Mouse (Mus musculus) heart, postnatal 10 days (tissue): ENCODE measurements around the gene Fxr1. TPM values are rescaled to one million over a fixed set of nuclear protein-coding genes. Genes with fewer than 3 reads are reported as not detected.
"Not testable (repeated sequence)": the region's sequence is repeated elsewhere in the genome, so short reads cannot be mapped to it uniquely, and the experiment has no call there.

Source experiments
- DNase-seq, 2 experiments: peaks; one replicate each; pipeline ENCODE4 v3.0.0; 2021
- intact Hi-C: fragments of 180-260 bp; cut with DNase I; formaldehyde crosslinking; loops from one replicate; pipeline ENCODE4 v1.15.1; 2025
- total RNA-seq, 2 experiments: library from RNA; stranded (reverse); gene quantifications; 2 replicates each; pipeline ENCODE4 v1.2.3; 2021

The Fxr1 gene
- total RNA-seq, result 100 to 1,000 TPM; 156 to 159 TPM

DNA sequence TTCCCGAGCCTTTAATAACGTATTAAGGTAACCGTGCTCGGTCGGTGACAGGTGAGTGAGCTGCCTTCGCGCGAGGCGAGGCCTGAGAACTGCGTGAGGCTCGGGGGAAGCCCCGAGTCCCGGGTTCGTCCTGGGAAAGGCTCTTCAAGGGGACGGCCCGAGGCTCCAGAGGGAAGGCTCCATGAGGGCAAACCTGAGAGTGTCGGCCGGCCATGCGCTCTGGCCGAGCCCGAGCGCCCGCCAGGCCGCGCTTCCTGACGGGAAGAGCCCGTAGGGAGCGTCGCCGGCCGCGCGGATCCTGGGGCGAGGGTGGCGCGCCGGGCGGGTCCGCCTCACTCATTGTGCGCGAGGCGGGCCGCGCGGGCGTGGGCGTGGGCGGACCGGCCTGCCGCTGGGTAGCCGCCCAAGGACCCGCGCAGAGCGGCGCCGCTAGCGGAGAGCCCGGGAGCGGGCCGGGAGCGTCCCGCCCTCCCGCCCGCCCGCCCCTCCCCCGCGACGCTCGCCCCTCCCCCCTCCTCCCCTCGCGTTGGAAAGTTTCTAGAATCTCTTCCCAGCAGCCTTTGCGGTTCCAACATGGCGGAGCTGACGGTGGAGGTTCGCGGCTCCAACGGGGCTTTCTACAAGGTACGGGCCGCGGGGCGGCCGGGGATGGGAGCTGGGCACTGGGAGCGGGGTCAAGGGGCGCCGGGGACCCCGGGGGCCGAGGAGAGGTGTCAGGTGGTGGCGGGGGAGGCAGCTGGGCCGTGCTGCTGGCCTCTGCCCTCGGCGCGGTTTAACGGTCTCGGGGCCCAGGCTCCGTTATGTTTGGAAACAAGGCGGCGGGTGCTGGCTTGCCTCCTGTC lies at the start of gene Fxr1:
Gene Fxr1, plus strand, starts transcription at position 404 of the 842 bp plus-strand sequence.
- DNase-seq, result peak; percentile 90 to 92
- intact Hi-C loops, result loop anchor here (5.0 kb wide), 1 partner anchor 222 kb away; the partner anchor contains the start of gene Ttc14

DNA sequence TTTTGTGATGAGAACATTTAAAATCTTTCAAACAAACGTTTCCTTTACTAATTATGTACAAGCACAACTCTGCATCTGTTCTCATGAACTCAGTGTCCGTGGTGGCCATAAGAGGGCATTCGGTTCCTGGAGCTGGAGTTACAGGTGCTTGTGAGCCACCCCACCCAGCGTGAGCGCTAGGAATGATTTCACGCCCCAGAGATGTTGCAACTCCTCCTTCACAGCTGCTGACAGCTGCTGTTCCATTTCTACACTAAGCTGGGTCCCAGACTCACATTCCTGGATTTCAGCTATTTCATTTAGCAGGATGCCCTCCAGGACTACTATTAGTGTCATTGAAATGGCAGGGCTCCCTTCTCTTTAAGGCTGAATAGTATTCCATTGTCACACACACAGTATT lies 40.3 kb upstream of the Fxr1 start:
- intact Hi-C loops, result no loop called here
- peak; percentile 16 to 25 for DNase-seq

DNA sequence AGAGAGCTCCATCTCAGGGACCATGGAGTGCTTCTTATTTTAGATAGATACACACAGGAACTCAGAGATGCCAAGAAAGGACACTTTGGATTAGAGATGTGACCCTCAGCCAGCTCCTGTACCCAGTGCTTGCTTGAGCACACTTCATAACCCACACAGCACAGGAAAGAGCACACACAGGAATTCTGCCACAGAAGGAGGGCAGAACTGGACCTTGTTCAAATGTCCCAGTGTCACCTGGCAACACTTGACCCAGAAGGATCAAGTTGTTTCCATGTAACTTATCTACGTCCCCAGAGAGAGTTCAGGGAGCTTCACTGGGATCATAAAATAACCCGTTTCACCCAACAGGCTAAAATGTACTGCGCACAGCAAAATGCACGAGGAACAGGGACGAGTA lies 37.0 kb upstream of the Fxr1 start:
- DNase-seq, result peak in 1 of 2 experiments; percentile 18
- intact Hi-C loops, result loop anchor here (5.0 kb wide), 1 partner anchor 55 kb away; no protein-coding TSS in a partner anchor

- intact Hi-C loops, result no loop called here
- DNase-seq, result peak; percentile 75 to 83
These were observed 30.4 kb upstream of the Fxr1 start for GRCm38 (mm10) chr3:33989302-33989701.

GRCm38 (mm10) chr3:33990451-33990850 lies 29.3 kb upstream of the Fxr1 start:
- no peak for DNase-seq
- intact Hi-C loops, result no loop called here

- peak in 1 of 2 experiments; percentile 8 for DNase-seq
- intact Hi-C loops, result no loop called here
These were observed 28.8 kb upstream of the Fxr1 start for GRCm38 (mm10) chr3:33990921-33991320.

DNA sequence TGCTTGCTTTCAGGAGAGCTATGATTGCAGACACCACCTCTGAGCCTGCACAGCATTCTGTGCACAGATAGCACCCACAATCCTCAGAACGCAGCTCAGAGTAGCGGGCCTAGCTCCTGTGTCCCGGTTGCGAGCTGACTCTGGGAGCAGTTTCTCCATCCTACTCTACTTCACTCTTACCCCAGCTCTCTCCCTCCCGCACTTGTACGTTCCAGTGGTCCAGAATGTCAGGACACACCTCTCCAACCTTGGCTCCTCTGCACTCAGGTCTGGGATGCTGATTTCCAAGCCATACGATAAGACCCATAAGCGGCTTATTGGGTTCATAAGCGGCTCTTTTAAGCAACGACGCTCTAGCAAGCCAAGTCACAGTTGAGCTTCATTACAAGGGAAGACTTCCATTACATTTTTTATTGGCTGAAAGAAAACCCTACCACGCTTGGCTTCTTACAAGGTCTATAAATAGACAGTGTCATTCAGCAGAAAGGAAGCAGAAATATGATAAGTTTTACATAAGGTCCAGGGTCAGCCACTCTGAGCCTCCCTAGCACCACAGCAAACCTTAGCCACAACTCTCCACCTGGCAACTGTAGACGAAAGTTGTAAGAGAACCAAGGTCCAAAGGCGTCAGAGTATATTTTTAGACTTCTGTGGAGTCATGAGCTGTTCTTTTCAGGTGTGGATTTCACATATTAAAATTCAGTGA lies 26.2 kb upstream of the Fxr1 start:
- intact Hi-C loops, result no loop called here
- peak; percentile 35 to 42 for DNase-seq

DNA sequence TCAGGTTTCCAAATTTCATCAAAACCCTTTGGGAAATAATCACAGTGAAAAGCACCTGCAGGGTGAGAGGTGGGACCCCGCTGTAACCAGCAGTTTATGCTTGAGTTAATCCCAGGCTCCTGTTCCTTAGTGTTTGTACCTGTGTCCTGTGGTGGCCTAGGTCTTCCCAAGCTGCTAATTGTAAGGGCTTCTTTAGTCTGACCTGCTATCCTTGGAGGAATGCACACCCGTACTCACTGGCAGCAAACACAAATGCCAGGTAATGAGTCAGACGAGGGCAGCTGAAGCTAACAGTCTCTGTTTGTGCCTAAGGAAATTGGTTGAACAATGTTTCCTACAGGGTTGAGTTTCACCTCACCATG lies 25.6 kb upstream of the Fxr1 start:
- intact Hi-C loops, result no loop called here
- peak; percentile 26 to 30 for DNase-seq

- intact Hi-C loops, DNase-seq: not testable (repeated sequence)
These were observed 18.1 kb upstream of the Fxr1 start for GRCm38 (mm10) chr3:34001691-34002090.

DNA sequence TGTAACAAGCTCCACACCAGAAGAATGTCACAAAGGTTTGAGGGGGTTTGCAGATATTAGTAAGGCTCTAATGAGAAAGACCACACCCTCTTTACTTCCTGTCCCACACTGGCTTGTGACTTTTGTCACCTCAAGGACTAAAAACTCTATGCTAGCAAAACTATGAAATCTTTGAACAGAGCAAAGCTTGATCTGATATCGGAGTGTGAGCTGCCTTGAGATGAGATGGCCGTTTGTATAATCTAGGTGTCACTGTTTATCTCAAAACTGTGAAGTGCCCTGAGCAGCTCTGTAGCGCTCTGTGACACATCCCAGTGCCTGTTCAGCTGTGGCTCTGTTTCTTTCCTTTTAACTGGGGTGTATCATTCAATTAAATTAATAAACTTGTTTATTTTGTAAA lies 15.9 kb upstream of the Fxr1 start:
- no peak for DNase-seq
- intact Hi-C loops, result no loop called here

DNA sequence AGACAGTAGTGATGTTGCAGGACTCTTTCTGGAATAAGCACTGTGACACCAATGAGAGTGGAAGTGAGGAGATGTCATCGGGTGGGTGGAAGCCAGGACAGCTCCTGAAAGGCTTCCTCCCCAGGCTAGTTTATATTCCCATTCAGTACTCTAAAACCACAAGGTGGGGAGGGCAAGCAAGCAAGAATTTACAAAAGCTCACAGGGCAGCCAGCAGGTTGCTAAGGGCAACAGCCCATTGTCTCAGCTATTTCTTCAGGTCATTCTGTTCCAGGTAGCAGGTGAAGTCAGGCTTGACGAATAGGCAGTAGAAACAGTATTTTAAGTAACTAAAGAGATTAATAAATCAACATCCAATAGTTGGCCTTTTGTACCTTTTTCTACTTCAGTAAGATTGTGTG lies 13.4 kb upstream of the Fxr1 start:
- intact Hi-C loops, result loop anchor here (5.0 kb wide), 1 partner anchor 1486 kb away; no protein-coding TSS in a partner anchor

DNA sequence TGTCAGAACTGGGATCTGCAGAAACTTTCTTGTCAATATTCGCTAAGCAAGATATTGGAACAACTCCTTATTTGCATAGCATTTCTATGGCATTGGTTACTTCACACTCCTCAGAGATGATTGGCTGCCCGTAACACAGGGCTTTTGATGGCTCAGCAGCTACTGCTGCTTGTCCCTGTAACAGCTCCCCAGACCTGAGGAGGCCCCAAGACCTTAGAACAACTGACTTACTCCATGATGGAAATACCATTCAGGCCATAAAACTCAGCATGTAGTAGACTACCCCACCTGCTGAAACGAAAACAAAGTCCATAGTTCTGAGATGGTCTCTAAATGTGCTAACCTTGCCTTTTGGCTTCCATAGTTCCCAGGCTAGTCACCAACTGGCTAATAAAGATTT lies 12.9 kb upstream of the Fxr1 start:
- DNase-seq, result no peak
- intact Hi-C loops, result loop anchor here (5.0 kb wide), 1 partner anchor 1485 kb away; no protein-coding TSS in a partner anchor

More for the DNA sequence above, 13.4 kb upstream of the Fxr1 start:
- DNase-seq, result no peak

DNA sequence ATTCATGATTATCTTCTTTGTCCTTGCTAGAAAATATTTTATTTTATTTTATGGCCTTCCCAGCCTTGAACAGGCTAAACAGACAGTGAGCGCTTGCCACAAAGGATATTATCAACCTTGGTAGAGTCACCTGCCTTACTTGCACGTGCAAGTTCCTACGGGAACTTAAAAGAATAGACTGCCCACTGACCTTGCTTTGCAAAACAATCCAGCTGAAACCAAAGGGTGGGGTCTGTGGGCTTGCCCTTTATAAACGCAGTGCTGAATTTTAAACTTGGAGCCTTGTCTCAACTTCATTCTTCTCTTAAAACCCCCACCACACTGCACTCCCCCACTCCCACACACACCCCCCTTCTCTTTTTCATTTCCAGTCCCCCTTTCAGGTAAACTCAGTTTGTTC lies 12.1 kb upstream of the Fxr1 start:
- intact Hi-C loops, result loop anchor here (5.0 kb wide), 1 partner anchor 1485 kb away; no protein-coding TSS in a partner anchor
- DNase-seq, result no peak

DNA sequence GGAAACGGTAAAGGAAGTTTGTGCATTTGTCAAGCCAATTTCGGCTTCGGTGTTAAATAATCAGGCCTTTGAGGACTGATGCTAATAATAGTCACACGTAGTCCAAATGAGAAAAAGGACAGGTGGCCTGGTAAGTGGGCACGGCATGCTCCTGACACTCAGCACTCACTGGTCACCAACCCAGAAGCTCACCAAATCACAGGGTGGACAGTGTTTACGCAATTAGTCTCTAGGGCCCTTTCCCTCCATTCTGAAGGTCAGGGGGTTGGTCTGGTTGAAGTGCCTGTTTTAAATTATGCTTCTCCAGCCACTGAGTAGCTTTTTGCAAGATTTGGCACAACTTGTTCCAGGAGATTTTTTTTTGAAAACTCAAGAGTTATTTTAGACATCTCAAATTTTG lies 11.6 kb upstream of the Fxr1 start:
- intact Hi-C loops, result loop anchor here (5.0 kb wide), 1 partner anchor 1484 kb away; no protein-coding TSS in a partner anchor
- DNase-seq, result peak; percentile 66 to 67

DNA sequence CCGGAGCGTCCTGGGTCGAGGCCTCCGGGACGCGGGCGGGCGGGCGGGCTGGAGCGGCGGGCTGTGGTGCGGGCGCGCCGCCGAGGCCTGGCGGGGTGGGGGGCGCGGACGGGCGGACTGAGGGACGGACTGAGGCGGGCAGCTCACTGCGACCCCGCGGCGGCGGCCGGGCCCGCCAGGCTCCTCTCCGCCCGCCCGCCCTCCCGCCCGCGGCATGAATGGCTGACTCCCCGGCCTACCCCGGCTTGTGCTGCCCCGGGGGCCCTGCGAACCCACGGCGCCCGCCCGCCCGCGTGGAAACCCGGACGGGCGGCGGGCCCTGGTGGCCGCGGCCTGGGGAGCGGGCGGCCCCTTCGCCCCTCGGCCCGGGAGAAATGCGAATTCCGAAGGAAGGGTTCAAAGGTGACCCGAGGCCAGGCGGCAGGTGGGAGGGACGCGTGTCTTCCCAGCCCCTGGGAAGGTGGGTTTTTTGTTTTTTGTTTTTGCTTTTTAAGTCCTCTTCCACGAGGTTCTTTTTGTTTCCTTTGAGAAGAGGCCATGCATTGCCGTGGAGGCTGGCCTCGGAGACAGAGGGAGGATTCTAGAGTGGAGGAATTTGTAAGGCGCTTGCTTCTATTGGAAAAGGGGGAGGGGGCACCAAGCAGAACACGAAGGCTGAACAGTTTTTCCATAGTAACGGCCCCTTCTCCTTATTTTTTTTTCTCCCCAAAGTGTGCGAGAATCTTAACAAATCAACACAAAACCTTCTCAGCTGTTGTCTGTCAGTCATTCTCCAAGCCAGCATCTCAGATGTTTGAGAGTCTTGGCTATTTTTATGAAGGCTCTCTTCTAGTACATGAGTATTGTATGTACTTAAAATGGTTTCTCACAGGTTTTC lies 877 bp downstream of the Fxr1 start:
- intact Hi-C loops, result no loop called here
- DNase-seq, result peak; percentile 22 to 31

DNA sequence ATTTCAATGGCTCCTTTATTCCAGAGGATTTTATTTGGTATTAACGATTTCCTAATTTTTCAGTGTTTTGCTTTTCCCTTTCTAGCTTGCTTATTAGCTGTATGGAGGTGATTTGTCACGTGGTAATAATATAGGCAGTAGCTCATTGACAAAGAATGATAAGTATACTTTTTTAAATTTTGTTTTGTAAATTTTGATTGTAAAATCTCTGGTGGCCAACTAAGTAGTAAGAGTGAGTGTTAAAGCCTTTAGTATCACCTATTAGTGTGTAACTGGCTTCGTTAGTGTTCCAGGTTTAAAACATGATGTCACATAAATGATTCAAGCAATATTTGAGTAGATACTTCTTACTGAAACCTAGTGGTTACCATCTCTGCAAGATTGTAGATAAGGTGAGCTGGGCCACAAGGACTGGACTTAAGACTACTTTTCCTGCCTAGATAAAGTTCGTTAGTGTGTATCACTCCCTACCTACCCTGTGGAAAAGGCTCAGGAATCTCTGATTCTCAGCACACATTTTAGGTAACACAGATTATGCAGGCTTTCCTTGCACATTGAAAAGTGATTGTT lies 1.6 kb downstream of the Fxr1 start:
- DNase-seq, result no peak
- intact Hi-C loops, result no loop called here

- intact Hi-C loops, result no loop called here
- DNase-seq, result no peak
These were observed 9.2 kb downstream of the Fxr1 start for GRCm38 (mm10) chr3:34028935-34029334.

GRCm38 (mm10) chr3:34030601-34031000 lies 10.9 kb downstream of the Fxr1 start:
- intact Hi-C loops, result no loop called here
- no peak for DNase-seq

DNA sequence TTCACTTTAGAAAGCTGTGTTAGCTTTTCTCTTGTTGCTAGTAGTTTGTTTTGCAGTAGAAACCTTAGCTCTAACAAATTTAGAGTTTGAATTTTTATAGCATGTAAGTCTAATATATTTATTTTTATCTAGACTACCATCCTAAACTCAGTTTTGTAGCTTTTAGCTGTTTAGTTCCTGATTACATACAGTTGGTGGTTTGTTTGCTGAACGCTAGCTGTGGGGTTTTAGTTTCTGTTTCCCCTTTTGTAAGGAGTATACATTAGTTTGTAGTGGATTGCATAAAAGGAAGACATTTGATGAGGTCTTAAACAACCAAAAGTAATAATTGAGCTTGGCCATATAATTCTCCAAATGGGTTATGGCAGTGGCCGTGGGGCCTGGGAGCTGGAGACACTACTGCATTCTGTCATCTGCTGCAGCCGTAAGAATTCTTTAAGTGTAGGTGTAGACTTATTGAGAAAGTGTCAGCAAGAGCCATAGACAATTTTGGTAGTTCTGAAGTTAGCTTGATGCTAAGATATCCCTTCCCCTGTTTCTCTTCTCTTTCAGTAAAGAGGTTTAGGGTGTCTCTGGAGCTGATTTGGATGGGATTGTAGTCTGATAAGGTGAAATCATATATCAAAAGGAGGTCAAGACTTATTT lies 14.1 kb downstream of the Fxr1 start:
- DNase-seq, result no peak
- intact Hi-C loops, result no loop called here

- intact Hi-C loops, result loop anchor here (5.0 kb wide), 2 partner anchors 42 to 53 kb away; no protein-coding TSS in a partner anchor
- DNase-seq, result no peak
These were observed 15.1 kb downstream of the Fxr1 start for GRCm38 (mm10) chr3:34034803-34035202.
